Mouse (Mus musculus): ENCODE measurements around the gene Cux2. TPM values are rescaled to one million over a fixed set of nuclear protein-coding genes. Genes with fewer than 3 reads are reported as not detected.

Gene Cux2
- polyA plus RNA-seq, 1 experiment from 2014 or later, result 5.9 TPM

DNA sequence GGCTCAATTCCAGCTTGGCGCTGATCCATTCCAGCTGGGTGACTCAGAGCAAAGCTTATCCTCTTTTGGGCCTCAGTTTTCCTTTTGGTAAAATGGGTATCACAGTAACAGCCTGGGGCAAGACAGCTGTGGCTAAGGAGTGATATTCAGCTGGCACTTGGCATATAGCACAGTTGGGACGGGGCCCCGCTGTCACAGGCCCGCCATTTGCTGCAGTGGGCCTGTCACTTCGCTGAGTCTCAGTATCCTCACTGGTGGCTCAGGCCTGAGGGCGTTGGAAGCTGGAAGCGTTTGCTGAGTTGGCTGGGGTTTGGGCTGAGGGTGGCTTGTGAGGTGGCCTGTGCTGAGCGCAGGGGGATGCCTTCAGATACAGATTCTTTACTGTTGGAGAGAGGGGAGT lies 88.6 kb downstream of the Cux2 start:
- Histone ChIP-seq H3K27ac (no peak overlapping the region), H3K4me2 (replicated peaks) (no peak overlapping the region), H3K4me3 (no peak overlapping the region), H3K9ac (no peak overlapping the region), H3K9me3 (no peaks in the 10 kb centered on the region), H3K27me3 (0 out of 2 replicates have a peak, but pooled peaks cover 3% of the 10 kb centered on the region), H3K36me3 (no peaks in the 10 kb centered on the region), H3K4me1 (peaks cover 12% of the 10 kb centered on the region)
- WGBS, result 76% methylated on average over 8 of the region's 8 CpGs
- no peak for ATAC-seq (ENCODE audit: insufficient number of reproducible peaks, insufficient read depth, low FRiP score, low TSS enrichment)

DNA sequence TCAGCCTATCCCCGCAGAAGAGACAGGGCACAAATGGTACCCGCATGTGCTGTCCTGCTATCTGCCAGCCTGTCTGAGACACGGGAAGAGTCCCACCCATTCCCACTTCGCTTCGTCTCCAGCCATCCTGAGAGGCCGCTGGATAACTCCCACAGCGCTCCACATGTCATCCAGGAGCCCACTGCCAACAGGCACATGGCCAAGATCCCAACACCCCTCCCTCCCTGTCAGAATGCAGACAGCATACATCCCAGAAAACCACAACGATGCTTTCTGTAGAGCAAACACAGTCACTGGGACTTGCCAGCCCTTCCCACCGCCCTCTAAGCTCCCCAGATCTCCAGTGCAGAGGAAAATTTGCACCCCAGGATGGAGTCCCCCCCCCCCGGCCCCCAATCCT lies 90.2 kb downstream of the Cux2 start:
- Histone ChIP-seq H3K27me3 (no peaks in the 10 kb centered on the region), H3K4me1 (0 out of 2 replicates have a peak, but pooled peaks cover 7% of the 10 kb centered on the region), H3K9me3 (no peaks in the 10 kb centered on the region), H3K36me3 (no peaks in the 10 kb centered on the region), H3K4me3 (no peak overlapping the region), H3K4me2 (replicated peaks) (no peak overlapping the region), H3K27ac (no peak overlapping the region), H3K9ac (no peak overlapping the region)
- no peak for ATAC-seq (ENCODE audit: insufficient number of reproducible peaks, insufficient read depth, low FRiP score, low TSS enrichment)
- WGBS, result 69% methylated on average over 10 of the region's 10 CpGs

DNA sequence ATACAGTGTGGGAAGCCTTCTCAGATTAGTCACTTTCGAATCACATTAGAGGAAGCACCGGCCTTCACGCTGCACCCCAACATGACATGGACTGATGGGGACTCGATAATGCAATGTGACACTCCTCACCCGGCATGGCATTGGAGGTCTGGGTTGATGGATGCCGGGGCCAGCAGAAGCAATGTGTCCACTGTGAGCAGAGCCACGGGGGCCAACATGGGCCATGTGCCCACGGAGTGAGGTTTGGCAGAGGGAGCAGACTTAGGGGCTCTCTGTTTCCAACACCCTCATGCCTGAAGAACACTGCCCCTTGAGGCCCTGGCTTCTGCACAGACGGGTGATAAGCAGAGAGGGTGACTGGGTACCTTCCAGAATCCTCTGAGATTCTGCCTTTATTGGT lies 91.4 kb downstream of the Cux2 start:
- no peak for ATAC-seq (ENCODE audit: insufficient number of reproducible peaks, insufficient read depth, low FRiP score, low TSS enrichment)
- Histone ChIP-seq H3K9ac (no peak overlapping the region), H3K4me1 (0 out of 2 replicates have a peak, but pooled peaks cover 7% of the 10 kb centered on the region), H3K36me3 (no peaks in the 10 kb centered on the region), H3K27me3 (no peaks in the 10 kb centered on the region), H3K9me3 (no peaks in the 10 kb centered on the region), H3K4me3 (no peak overlapping the region), H3K27ac (no peak overlapping the region), H3K4me2 (replicated peaks) (no peak overlapping the region)
- WGBS, result 84% methylated on average over 9 of the region's 9 CpGs

DNA sequence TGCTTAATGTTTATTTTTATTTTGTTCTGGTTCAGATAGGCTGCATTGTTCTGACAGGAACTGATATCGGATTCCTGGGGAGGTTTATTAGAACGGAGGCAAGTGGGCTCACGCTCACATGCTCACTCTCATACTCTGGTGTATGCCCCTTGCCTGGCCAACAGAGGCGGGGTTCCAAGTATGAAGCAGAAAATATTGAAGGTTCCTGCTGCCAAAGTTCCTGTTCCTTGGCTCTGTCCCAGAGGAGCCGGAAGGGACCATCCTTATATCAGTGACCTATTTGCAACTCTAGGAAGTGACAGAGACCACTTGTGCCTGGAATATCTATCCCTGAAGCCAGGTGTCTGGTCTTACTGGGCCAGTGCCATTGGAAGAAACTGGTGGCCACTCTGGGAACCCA lies 94.1 kb downstream of the Cux2 start:
- no peaks in the 10 kb centered on the region for H3K9me3 ChIP-seq
- WGBS, result 72% methylated on average over 5 of the region's 5 CpGs
- H3K4me2 ChIP-seq (replicated peaks), result no peak overlapping the region
- H3K4me3 ChIP-seq, result no peak overlapping the region
- no peak overlapping the region for H3K27ac ChIP-seq
- no peaks in the 10 kb centered on the region for H3K27me3 ChIP-seq
- no peak for ATAC-seq (ENCODE audit: insufficient number of reproducible peaks, insufficient read depth, low FRiP score, low TSS enrichment)
- no peaks in the 10 kb centered on the region for H3K36me3 ChIP-seq
- no peak overlapping the region for H3K9ac ChIP-seq
- 0 out of 2 replicates have a peak, but pooled peaks cover 3% of the 10 kb centered on the region for H3K4me1 ChIP-seq

DNA sequence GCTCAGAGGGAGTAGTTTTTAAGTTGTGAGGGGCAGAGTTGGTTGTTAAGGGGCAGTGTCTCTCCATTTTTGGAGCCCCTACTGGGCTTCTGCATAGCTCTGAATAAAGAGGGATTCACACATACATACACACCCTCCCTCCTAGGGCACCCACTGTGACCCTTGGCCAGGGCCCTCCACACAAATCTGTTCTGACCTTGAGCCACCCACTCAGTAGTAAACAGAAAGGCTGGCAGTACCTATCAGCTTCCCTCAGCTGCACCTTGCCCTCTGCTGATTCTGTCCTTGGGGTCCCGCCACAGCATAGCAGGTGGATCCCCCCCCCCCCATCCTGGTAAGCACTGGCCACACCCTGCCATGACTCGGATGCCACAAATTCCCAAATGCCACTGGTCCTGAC lies 99.7 kb downstream of the Cux2 start:
- Histone ChIP-seq H3K4me3 (no peak overlapping the region), H3K4me2 (replicated peaks) (no peak overlapping the region), H3K27ac (no peak overlapping the region), H3K27me3 (no peaks in the 10 kb centered on the region), H3K4me1 (peaks cover 32% of the 10 kb centered on the region), H3K9me3 (no peaks in the 10 kb centered on the region), H3K36me3 (no peaks in the 10 kb centered on the region), H3K9ac (no peak overlapping the region)
- WGBS, result 68% methylated on average over 1 of the region's 2 CpGs
- ATAC-seq (ENCODE audit: insufficient number of reproducible peaks, insufficient read depth, low FRiP score, low TSS enrichment), result no peak

DNA sequence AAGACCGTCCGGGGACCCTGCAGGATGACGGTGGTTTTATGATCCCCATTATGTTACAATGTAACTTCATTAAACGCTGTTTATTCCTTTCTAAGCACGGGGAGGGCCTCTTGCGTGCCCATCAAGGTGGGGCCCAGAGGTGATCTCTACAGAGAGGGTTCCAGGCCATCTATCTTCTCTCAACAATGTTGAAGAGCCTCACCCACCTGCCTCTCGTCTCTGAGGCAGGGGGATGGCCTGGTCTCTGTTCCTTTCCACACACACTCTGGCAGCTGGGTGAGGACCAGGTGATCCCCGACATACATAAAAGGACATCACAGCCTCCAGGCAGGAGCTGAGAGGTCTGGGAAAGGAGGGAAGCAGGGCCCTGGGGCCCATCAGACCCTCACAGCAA lies 100.9 kb downstream of the Cux2 start:
- Histone ChIP-seq H3K27ac (peak overlapping the region; percentile 86), H3K4me1 (peaks cover 32% of the 10 kb centered on the region), H3K4me2 (replicated peaks) (peak overlapping the region; percentile 55), H3K9ac (no peak overlapping the region), H3K9me3 (no peaks in the 10 kb centered on the region), H3K4me3 (peak overlapping the region; percentile 26; the same call in 1 of the 2 replicates), H3K36me3 (no peaks in the 10 kb centered on the region), H3K27me3 (no peaks in the 10 kb centered on the region)
- ATAC-seq (ENCODE audit: insufficient number of reproducible peaks, insufficient read depth, low FRiP score, low TSS enrichment), result no peak; the same call in 1 of the 2 replicates
- 13% methylated on average over 8 of the region's 8 CpGs for WGBS

DNA sequence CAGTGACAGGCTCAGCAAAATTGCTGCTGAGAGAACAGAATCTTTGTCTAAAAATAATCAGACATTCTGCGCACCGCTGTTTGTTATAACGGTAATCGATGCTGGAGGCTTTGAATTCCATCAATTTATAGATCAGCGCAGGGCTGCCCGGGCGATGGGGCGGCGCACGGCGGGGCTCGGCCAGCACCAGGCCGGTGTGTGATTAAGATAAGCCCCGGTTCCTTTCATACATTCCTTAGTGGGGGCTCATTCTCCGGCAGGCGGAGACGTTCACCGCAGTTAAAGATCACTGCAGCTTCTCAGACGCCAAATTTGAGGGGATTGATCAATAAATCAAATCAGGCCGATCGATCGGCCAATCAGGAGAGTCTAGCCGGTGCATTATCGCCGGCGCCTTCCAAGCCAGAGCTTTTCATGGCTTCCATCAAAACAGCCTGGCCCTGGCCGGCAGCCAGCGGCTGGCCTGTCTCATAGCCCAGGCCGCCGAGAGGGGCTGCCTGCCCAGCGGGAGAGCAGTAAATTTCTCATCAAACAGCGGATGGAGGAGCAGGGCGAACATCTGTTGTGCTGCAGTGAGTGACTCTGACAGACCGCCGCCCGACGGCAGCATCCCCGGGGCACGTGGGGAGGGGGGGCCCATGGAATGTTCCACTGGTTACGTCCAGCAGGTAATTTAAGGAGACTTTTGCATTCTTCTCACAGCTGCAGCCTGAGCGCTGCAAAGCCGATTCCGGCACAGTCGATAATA lies 101.4 kb downstream of the Cux2 start:
- no peaks in the 10 kb centered on the region for H3K27me3 ChIP-seq
- H3K4me3 ChIP-seq, result peak overlapping the region; percentile 26
- H3K4me1 ChIP-seq, result peaks cover 32% of the 10 kb centered on the region
- H3K36me3 ChIP-seq, result no peaks in the 10 kb centered on the region
- peak; percentile 77 for ATAC-seq (ENCODE audit: insufficient number of reproducible peaks, insufficient read depth, low FRiP score, low TSS enrichment)
- 2% methylated on average over 44 of the region's 44 CpGs for WGBS
- peak overlapping the region; percentile 55 for H3K4me2 ChIP-seq (replicated peaks)
- no peaks in the 10 kb centered on the region for H3K9me3 ChIP-seq
- no peak overlapping the region; the same call in 1 of the 2 replicates for H3K9ac ChIP-seq
- H3K27ac ChIP-seq, result peak overlapping the region; percentile 86

DNA sequence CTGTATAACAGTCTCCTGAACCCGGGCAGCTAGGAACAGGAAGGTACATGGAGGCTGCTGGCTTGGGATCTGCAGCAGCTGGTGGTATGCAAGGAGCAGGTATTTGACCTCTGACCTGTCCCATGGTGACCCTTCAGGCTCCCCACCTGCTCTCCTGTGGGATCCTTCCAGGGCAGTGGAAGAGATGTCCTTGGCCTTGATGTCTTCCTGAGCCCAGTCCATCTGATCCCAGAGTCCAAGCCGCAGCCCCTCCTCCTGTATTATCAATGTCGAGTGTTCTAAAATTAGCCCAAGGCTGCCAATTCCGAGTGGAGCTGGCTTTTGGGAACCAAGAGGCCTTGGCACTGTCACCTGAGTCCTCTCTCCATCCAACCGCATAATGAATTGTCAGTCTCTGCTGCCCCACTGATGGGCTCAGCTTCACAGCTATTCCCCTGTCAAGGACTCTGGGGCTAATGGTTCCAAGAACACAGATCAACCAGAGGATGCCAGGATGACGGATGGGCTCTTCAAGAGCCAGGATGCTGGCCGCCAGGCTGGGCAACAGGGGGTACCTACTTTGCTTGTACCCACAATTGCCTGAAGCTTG lies 103.2 kb downstream of the Cux2 start:
- H3K4me3 ChIP-seq, result no peak overlapping the region
- H3K36me3 ChIP-seq, result no peaks in the 10 kb centered on the region
- no peaks in the 10 kb centered on the region for H3K9me3 ChIP-seq
- 78% methylated on average over 7 of the region's 7 CpGs for WGBS
- H3K27ac ChIP-seq, result no peak overlapping the region
- H3K4me2 ChIP-seq (replicated peaks), result no peak overlapping the region
- peaks cover 32% of the 10 kb centered on the region for H3K4me1 ChIP-seq
- no peak overlapping the region for H3K9ac ChIP-seq
- H3K27me3 ChIP-seq, result no peaks in the 10 kb centered on the region
- ATAC-seq (ENCODE audit: insufficient number of reproducible peaks, insufficient read depth, low FRiP score, low TSS enrichment), result no peak

DNA sequence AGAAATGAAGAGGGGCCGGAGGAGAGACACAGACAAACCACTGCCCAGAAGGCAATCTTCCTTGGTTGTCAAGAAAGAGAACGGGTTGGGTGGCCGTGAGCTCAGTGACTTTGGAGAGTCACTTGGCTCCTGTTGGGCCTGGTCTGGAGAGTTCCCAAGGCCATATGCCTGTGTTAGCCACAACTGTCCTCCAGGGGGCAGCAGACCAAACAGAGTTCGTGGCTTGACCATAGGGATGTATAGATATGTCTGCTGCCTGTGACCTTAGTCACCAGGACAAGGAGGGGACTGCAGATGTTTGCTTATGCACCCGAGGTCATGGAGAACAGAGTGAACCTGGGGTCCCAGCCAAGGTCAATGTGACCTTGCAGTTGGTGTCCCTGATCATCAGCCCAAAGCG lies 104.1 kb downstream of the Cux2 start:
- 48% methylated on average over 6 of the region's 6 CpGs for WGBS
- Histone ChIP-seq H3K36me3 (no peaks in the 10 kb centered on the region), H3K4me1 (peaks cover 32% of the 10 kb centered on the region), H3K9me3 (no peaks in the 10 kb centered on the region), H3K27me3 (no peaks in the 10 kb centered on the region), H3K4me2 (replicated peaks) (no peak overlapping the region), H3K4me3 (no peak overlapping the region), H3K27ac (no peak overlapping the region), H3K9ac (no peak overlapping the region)
- no peak for ATAC-seq (ENCODE audit: insufficient number of reproducible peaks, insufficient read depth, low FRiP score, low TSS enrichment)

DNA sequence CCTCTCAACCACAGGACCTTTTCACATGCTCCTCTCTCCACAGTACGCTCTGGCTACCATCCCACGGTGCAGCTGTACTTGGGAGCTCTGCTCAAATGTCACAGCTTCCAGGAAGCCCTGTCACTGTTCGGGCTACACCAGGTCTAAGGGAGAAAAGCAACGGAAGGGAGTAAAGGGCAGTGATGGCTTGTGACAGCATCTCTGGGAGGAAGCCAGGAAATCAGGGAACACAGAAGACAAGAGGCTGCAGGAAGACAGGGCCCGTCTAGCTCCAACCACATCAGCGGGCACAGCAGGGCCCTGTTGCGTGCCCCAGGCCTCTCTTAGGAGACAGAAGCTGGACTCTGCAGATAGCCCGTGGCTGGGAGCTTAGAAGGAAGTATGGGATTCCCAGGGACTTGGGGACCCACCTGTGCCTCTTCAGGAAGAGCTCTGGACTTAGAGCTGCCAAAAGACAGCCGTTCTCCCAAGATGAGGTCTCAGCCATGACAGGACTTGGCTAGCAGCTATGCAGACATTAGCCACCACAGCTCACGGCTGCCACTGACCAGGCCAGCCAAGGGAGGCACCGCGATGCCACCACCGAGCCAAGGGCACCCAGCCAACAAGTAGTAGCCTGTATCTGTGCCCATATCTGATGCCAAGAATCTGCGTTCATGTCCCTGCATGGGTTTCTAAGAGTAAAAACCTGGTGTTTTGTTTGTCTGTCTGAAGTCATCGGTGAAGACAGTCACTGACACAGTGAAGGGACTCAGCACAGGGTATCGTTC lies 105.7 kb downstream of the Cux2 start:
- 90% methylated on average over 16 of the region's 16 CpGs for WGBS
- ATAC-seq (ENCODE audit: insufficient number of reproducible peaks, insufficient read depth, low FRiP score, low TSS enrichment), result no peak
- peaks cover 24% of the 10 kb centered on the region for H3K4me1 ChIP-seq
- H3K9ac ChIP-seq, result no peak overlapping the region
- H3K9me3 ChIP-seq, result no peaks in the 10 kb centered on the region
- H3K4me3 ChIP-seq, result no peak overlapping the region
- no peaks in the 10 kb centered on the region for H3K27me3 ChIP-seq
- H3K4me2 ChIP-seq (replicated peaks), result no peak overlapping the region
- no peak overlapping the region for H3K27ac ChIP-seq
- no peaks in the 10 kb centered on the region for H3K36me3 ChIP-seq

DNA sequence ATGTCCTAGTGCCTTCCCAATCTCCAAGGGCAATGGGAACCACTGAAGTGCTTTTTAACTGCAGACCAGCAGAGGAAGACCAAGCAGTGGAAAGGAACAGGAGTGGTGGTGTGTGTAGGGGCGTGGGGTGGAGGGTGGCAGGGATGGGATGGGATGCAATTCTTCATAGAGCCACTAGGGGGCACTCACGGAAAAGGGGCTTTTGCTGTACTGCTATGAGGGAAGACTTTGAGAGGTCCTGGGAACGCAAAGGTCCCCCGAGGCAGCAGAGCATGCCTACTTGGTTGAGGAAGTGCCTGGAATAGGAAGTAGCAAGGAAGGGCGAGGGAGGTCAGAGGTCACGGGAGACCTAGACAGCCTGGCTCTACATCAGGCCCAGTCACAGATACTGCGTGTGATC lies 106.4 kb downstream of the Cux2 start:
- Histone ChIP-seq H3K9me3 (no peaks in the 10 kb centered on the region), H3K36me3 (no peaks in the 10 kb centered on the region), H3K9ac (no peak overlapping the region), H3K4me3 (no peak overlapping the region), H3K4me2 (replicated peaks) (no peak overlapping the region), H3K27me3 (no peaks in the 10 kb centered on the region), H3K4me1 (peaks cover 16% of the 10 kb centered on the region), H3K27ac (no peak overlapping the region)
- WGBS, result 56% methylated on average over 7 of the region's 7 CpGs
- ATAC-seq (ENCODE audit: insufficient number of reproducible peaks, insufficient read depth, low FRiP score, low TSS enrichment), result no peak
